Mouse (Mus musculus) olfactory bulb, adult 2 months (tissue): ENCODE results near the gene Dpy19l1. TPM values are rescaled to one million over a fixed set of nuclear protein-coding genes. Genes with fewer than 3 reads are reported as not detected.

Source experiments
- H3K27ac ChIP-seq: fragments of 200-500 bp; 2 replicates; pipeline ENCODE4 v1.5.1; 2012; ENCODE audit warnings: low read depth, low read length; ENCODE audit not compliant: insufficient read depth
- H3K4me1 ChIP-seq: fragments of 200-500 bp; 2 replicates; pipeline ENCODE4 v1.6.1; 2012; ENCODE audit warnings: low read length; ENCODE audit not compliant: control insufficient read depth, insufficient read depth
- H3K4me3 ChIP-seq: fragments of 200-500 bp; 2 replicates; pipeline ENCODE4 v1.5.1; 2012; ENCODE audit warnings: mild to moderate bottlenecking, low read depth, low read length, moderate library complexity; ENCODE audit not compliant: insufficient read depth
- CTCF ChIP-seq: fragments of 200-500 bp; IDR thresholded peaks from 2 replicates; pipeline ENCODE4 v1.5.1; 2012; ENCODE audit warnings: low read depth, mild to moderate bottlenecking, low read length, moderate library complexity; ENCODE audit not compliant: insufficient read depth
- POLR2A ChIP-seq: fragments of 200-500 bp; IDR thresholded peaks from 2 replicates; pipeline ENCODE4 v1.6.1; 2012; ENCODE audit warnings: mild to moderate bottlenecking, low read depth, low read length, moderate library complexity; ENCODE audit not compliant: insufficient read depth
- WGBS: fragments of 180-500 bp; shearing (Covaris S2); methylation state at CpG from one replicate; pipeline ENCODE4 v1.1.7; 2018; 5-methylcytosine and 5-hydroxymethylcytosine counted together
- polyA plus RNA-seq: library from polyadenylated mRNA; stranded (reverse); fragments of >200 nt; gene quantifications from 2 replicates; pipeline ENCODE4 v1.2.4, GENCODE M21; 2012; ENCODE audit warnings: low replicate concordance; ENCODE audit not compliant: missing spikeins, insufficient read depth, insufficient read length

Gene Dpy19l1
- polyA plus RNA-seq, 1 experiment: not detected

- TF ChIP-seq CTCF (no peak), POLR2A (no peak)
These were observed 3.6 kb upstream of the Dpy19l1 start for GRCm38 (mm10) chr9:24506510-24506909.

GRCm38 (mm10) chr9:24505017-24505763 is 2.2 kb upstream of the Dpy19l1 start:
- Histone ChIP-seq H3K27ac (no peak overlapping the region), H3K4me1 (no peaks in the 10 kb centered on the region), H3K4me3 (no peak overlapping the region)
- 89% methylated on average over 5 of the region's 5 CpGs for WGBS
- no peak for TF ChIP-seq POLR2A
- TF ChIP-seq CTCF: no peak

More at GRCm38 (mm10) chr9:24506510-24506909, 3.6 kb upstream of the Dpy19l1 start:
- no peak overlapping the region for H3K27ac ChIP-seq
- H3K4me1 ChIP-seq: no peaks in the 10 kb centered on the region
- H3K4me3 ChIP-seq: no peak overlapping the region

GRCm38 (mm10) chr9:24504381-24504780 is 1.4 kb upstream of the Dpy19l1 start:
- TF ChIP-seq POLR2A (no peak), CTCF (no peak)
- Histone ChIP-seq H3K4me3 (no peak overlapping the region), H3K27ac (no peak overlapping the region), H3K4me1 (peaks cover 6% of the 10 kb centered on the region; the same call in 1 of the 2 replicates)
- WGBS: 33% methylated on average over 2 of the region's 2 CpGs

- no peak for TF ChIP-seq CTCF
- TF ChIP-seq POLR2A: no peak
- Histone ChIP-seq H3K4me1 (peaks cover 6% of the 10 kb centered on the region; the same call in 1 of the 2 replicates), H3K4me3 (no peak overlapping the region), H3K27ac (peak overlapping the region; percentile 79; the same call in 1 of the 2 replicates)
- WGBS: 2% methylated on average over 5 of the region's 5 CpGs
These were observed 899 bp upstream of the Dpy19l1 start for GRCm38 (mm10) chr9:24503858-24504219.

GRCm38 (mm10) chr9:24502571-24503004 is 352 bp downstream of the Dpy19l1 start:
- WGBS: 1% methylated on average over 46 of the region's 48 CpGs
- Histone ChIP-seq H3K4me1 (peaks cover 6% of the 10 kb centered on the region; the same call in 1 of the 2 replicates), H3K27ac (peak overlapping the region; percentile 38; the same call in 1 of the 2 replicates), H3K4me3 (peak overlapping the region; percentile 97)
- TF ChIP-seq POLR2A: no peak
- TF ChIP-seq CTCF: no peak

GRCm38 (mm10) chr9:24501618-24502017 is 1.3 kb downstream of the Dpy19l1 start:
- Histone ChIP-seq H3K27ac (no peak overlapping the region), H3K4me1 (peaks cover 6% of the 10 kb centered on the region; the same call in 1 of the 2 replicates), H3K4me3 (no peak overlapping the region)
- 33% methylated on average over 2 of the region's 2 CpGs for WGBS
- no peak for TF ChIP-seq POLR2A
- TF ChIP-seq CTCF: no peak

GRCm38 (mm10) chr9:24496226-24496625 is 6.7 kb downstream of the Dpy19l1 start:
- Histone ChIP-seq H3K27ac (no peak overlapping the region), H3K4me3 (no peak overlapping the region), H3K4me1 (peaks cover 6% of the 10 kb centered on the region; the same call in 1 of the 2 replicates)
- no peak for TF ChIP-seq POLR2A
- TF ChIP-seq CTCF: no peak
- 94% methylated on average over 2 of the region's 2 CpGs for WGBS

GRCm38 (mm10) chr9:24490516-24490915 is 12.4 kb downstream of the Dpy19l1 start:
- TF ChIP-seq CTCF (no peak), POLR2A (no peak)
- H3K4me3 ChIP-seq: no peak overlapping the region
- H3K27ac ChIP-seq: no peak overlapping the region
- H3K4me1 ChIP-seq: peaks cover 2% of the 10 kb centered on the region; the same call in 1 of the 2 replicates
- 90% methylated on average over 5 of the region's 5 CpGs for WGBS

GRCm38 (mm10) chr9:24488425-24489104 is 14.4 kb downstream of the Dpy19l1 start:
- Histone ChIP-seq H3K4me1 (peaks cover 2% of the 10 kb centered on the region; the same call in 1 of the 2 replicates), H3K27ac (no peak overlapping the region), H3K4me3 (no peak overlapping the region)
- WGBS: 96% methylated on average over 6 of the region's 6 CpGs
- TF ChIP-seq CTCF (no peak), POLR2A (no peak)
